Mouse (Mus musculus) embryonic facial prominence, embryonic 10.5 days (tissue): Measurements from ENCODE around the gene Olfml2b. TPM values are rescaled to one million over a fixed set of nuclear protein-coding genes. Genes with fewer than 3 reads are reported as not detected.

ENCODE experiments used
- DNase-seq: peaks from one replicate; pipeline ENCODE4 v3.0.0-alpha.2; 2017; ENCODE audit warnings: low spot score
- H3K27ac ChIP-seq: fragments of 300-500 bp; sonication (generic); replicated peaks from 2 replicates; pipeline ENCODE4 v1.5.1; 2016; ENCODE audit warnings: mild to moderate bottlenecking
- H3K27me3 ChIP-seq: fragments of 300-500 bp; sonication (generic); replicated peaks from 2 replicates; pipeline ENCODE4 v1.6.1; 2016; ENCODE audit warnings: low read depth, mild to moderate bottlenecking; ENCODE audit not compliant: poor library complexity, severe bottlenecking
- H3K36me3 ChIP-seq: fragments of 300-500 bp; sonication (generic); replicated peaks from 2 replicates; pipeline ENCODE4 v1.6.1; 2016; ENCODE audit warnings: mild to moderate bottlenecking, moderate library complexity
- H3K4me1 ChIP-seq: fragments of 300-500 bp; sonication (generic); 2 replicates; pipeline ENCODE4 v1.6.1; 2016
- H3K4me3 ChIP-seq: fragments of 300-500 bp; sonication (generic); 2 replicates; pipeline ENCODE4 v1.5.1; 2016; ENCODE audit warnings: mild to moderate bottlenecking, moderate library complexity
- H3K9me3 ChIP-seq: fragments of 300-500 bp; sonication (generic); 2 replicates; pipeline ENCODE4 v1.6.1; 2016; ENCODE audit warnings: mild to moderate bottlenecking
- WGBS: fragments of 180-500 bp; shearing (Covaris S2); methylation state at CpG from one replicate; pipeline ENCODE4 v1.1.7; 2016; 5-methylcytosine and 5-hydroxymethylcytosine counted together
- polyA plus RNA-seq: library from polyadenylated mRNA; unstranded; fragments of >200 nt; fragmentation: Nextera tagmentation; extraction: Ambion mirVana; gene quantifications from 2 replicates; pipeline ENCODE4 v1.2.1, GENCODE M21; 2016

Gene Olfml2b
- polyA plus RNA-seq, 1 experiment from 2014 or later = 5.5 TPM

GRCm38 (mm10) chr1:170702958-170703357 is 58.6 kb downstream of the Olfml2b start:
- 87% methylated on average over 6 of the region's 6 CpGs for WGBS
- no peak overlapping the region for H3K4me3 ChIP-seq
- H3K27ac ChIP-seq = no peak overlapping the region
- H3K4me1 ChIP-seq = peaks cover 16% of the 10 kb centered on the region
- no peaks in the 10 kb centered on the region for H3K9me3 ChIP-seq
- H3K27me3 ChIP-seq = no peaks in the 10 kb centered on the region
- H3K36me3 ChIP-seq = peaks cover 1% of the 10 kb centered on the region; the same call in 1 of the 2 replicates
- no peak for DNase-seq

GRCm38 (mm10) chr1:170704103-170704502 is 59.8 kb downstream of the Olfml2b start:
- Histone ChIP-seq H3K4me3 (no peak overlapping the region), H3K9me3 (no peaks in the 10 kb centered on the region), H3K36me3 (peaks cover 6% of the 10 kb centered on the region; the same call in 1 of the 2 replicates), H3K27ac (no peak overlapping the region), H3K27me3 (no peaks in the 10 kb centered on the region), H3K4me1 (peaks cover 16% of the 10 kb centered on the region)
- no peak for DNase-seq
- 93% methylated on average over 6 of the region's 6 CpGs for WGBS

- H3K36me3 ChIP-seq = peaks cover 9% of the 10 kb centered on the region; the same call in 1 of the 2 replicates
- no peaks in the 10 kb centered on the region for H3K27me3 ChIP-seq
- no peaks in the 10 kb centered on the region for H3K9me3 ChIP-seq
- H3K4me3 ChIP-seq = no peak overlapping the region
- DNase-seq = no peak
- H3K27ac ChIP-seq = no peak overlapping the region
- 79% methylated on average over 4 of the region's 4 CpGs for WGBS
- peaks cover 15% of the 10 kb centered on the region for H3K4me1 ChIP-seq
Observed at GRCm38 (mm10) chr1:170704911-170705594, 60.7 kb downstream of the Olfml2b start.

- H3K36me3 ChIP-seq = peaks cover 9% of the 10 kb centered on the region; the same call in 1 of the 2 replicates
- no peaks in the 10 kb centered on the region for H3K9me3 ChIP-seq
- peaks cover 6% of the 10 kb centered on the region for H3K4me1 ChIP-seq
- no peak for DNase-seq
- WGBS = 94% methylated on average over 4 of the region's 4 CpGs
- H3K27me3 ChIP-seq = no peaks in the 10 kb centered on the region
- no peak overlapping the region for H3K27ac ChIP-seq
- H3K4me3 ChIP-seq = no peak overlapping the region
Observed at GRCm38 (mm10) chr1:170706046-170706445, 61.7 kb downstream of the Olfml2b start.

GRCm38 (mm10) chr1:170709034-170709433 is 64.7 kb downstream of the Olfml2b start:
- DNase-seq = no peak
- H3K36me3 ChIP-seq = peaks cover 9% of the 10 kb centered on the region; the same call in 1 of the 2 replicates
- no peaks in the 10 kb centered on the region for H3K27me3 ChIP-seq
- no peak overlapping the region for H3K4me3 ChIP-seq
- H3K4me1 ChIP-seq = no peaks in the 10 kb centered on the region
- 84% methylated on average over 3 of the region's 3 CpGs for WGBS
- no peaks in the 10 kb centered on the region for H3K9me3 ChIP-seq
- H3K27ac ChIP-seq = no peak overlapping the region

GRCm38 (mm10) chr1:170709481-170709880 is 65.1 kb downstream of the Olfml2b start:
- no peak overlapping the region for H3K27ac ChIP-seq
- H3K4me3 ChIP-seq = no peak overlapping the region
- no peak for DNase-seq
- peaks cover 9% of the 10 kb centered on the region; the same call in 1 of the 2 replicates for H3K36me3 ChIP-seq
- H3K27me3 ChIP-seq = no peaks in the 10 kb centered on the region
- 85% methylated on average over 8 of the region's 8 CpGs for WGBS
- H3K9me3 ChIP-seq = no peaks in the 10 kb centered on the region
- no peaks in the 10 kb centered on the region for H3K4me1 ChIP-seq

- 96% methylated on average over 3 of the region's 3 CpGs for WGBS
Observed at GRCm38 (mm10) chr1:170709969-170710368, 65.6 kb downstream of the Olfml2b start.

GRCm38 (mm10) chr1:170711731-170712130 is 67.4 kb downstream of the Olfml2b start:
- Histone ChIP-seq H3K27me3 (no peaks in the 10 kb centered on the region), H3K9me3 (no peaks in the 10 kb centered on the region), H3K4me3 (no peak overlapping the region), H3K27ac (no peak overlapping the region), H3K4me1 (no peaks in the 10 kb centered on the region), H3K36me3 (peaks cover 9% of the 10 kb centered on the region; the same call in 1 of the 2 replicates)
- no peak for DNase-seq
- WGBS = 97% methylated on average over 7 of the region's 7 CpGs

More at GRCm38 (mm10) chr1:170709969-170710368, 65.6 kb downstream of the Olfml2b start:
- H3K27me3 ChIP-seq = no peaks in the 10 kb centered on the region
- no peak for DNase-seq
- no peak overlapping the region for H3K27ac ChIP-seq
- no peaks in the 10 kb centered on the region for H3K4me1 ChIP-seq
- H3K9me3 ChIP-seq = no peaks in the 10 kb centered on the region
- no peak overlapping the region for H3K4me3 ChIP-seq
- H3K36me3 ChIP-seq = peaks cover 9% of the 10 kb centered on the region; the same call in 1 of the 2 replicates

- Histone ChIP-seq H3K4me3 (no peak overlapping the region), H3K4me1 (no peaks in the 10 kb centered on the region), H3K27ac (no peak overlapping the region), H3K36me3 (no peaks in the 10 kb centered on the region), H3K9me3 (no peaks in the 10 kb centered on the region), H3K27me3 (no peaks in the 10 kb centered on the region)
- no peak for DNase-seq
- WGBS = 95% methylated on average over 3 of the region's 3 CpGs
Observed at GRCm38 (mm10) chr1:170717241-170717828, 73.0 kb downstream of the Olfml2b start.

- Histone ChIP-seq H3K27ac (no peak overlapping the region), H3K27me3 (no peaks in the 10 kb centered on the region), H3K36me3 (no peaks in the 10 kb centered on the region), H3K9me3 (no peaks in the 10 kb centered on the region), H3K4me1 (no peaks in the 10 kb centered on the region), H3K4me3 (no peak overlapping the region)
- 81% methylated on average over 8 of the region's 8 CpGs for WGBS
- DNase-seq = no peak
Observed at GRCm38 (mm10) chr1:170718133-170718810, 73.9 kb downstream of the Olfml2b start.

- H3K4me1 ChIP-seq = no peaks in the 10 kb centered on the region
- WGBS = 89% methylated on average over 5 of the region's 5 CpGs
- H3K27me3 ChIP-seq = no peaks in the 10 kb centered on the region
- no peaks in the 10 kb centered on the region for H3K9me3 ChIP-seq
- H3K4me3 ChIP-seq = no peak overlapping the region
- no peaks in the 10 kb centered on the region for H3K36me3 ChIP-seq
- no peak overlapping the region for H3K27ac ChIP-seq
- DNase-seq = no peak
Observed at GRCm38 (mm10) chr1:170721560-170721959, 77.2 kb downstream of the Olfml2b start.

GRCm38 (mm10) chr1:170728524-170728923 is 84.2 kb downstream of the Olfml2b start:
- Histone ChIP-seq H3K27me3 (no peaks in the 10 kb centered on the region), H3K4me3 (no peak overlapping the region), H3K4me1 (no peaks in the 10 kb centered on the region), H3K9me3 (no peaks in the 10 kb centered on the region), H3K36me3 (no peaks in the 10 kb centered on the region), H3K27ac (no peak overlapping the region)
- 78% methylated on average over 6 of the region's 6 CpGs for WGBS
- DNase-seq = no peak
